Mouse (Mus musculus) MEL (cell line): Measurements from ENCODE around the gene Pla2g2f. TPM values are rescaled to one million over a fixed set of nuclear protein-coding genes. Genes with fewer than 3 reads are reported as not detected.

Experiments
- DNase-seq: peaks from one replicate; pipeline ENCODE4 v3.0.0; 2011; ENCODE audit warnings: low read depth, low spot score
- H3K27ac ChIP-seq: 2 replicates; pipeline ENCODE4 v1.5.1; 2012; ENCODE audit warnings: low read depth, mild to moderate bottlenecking, control low read depth, low read length, moderate library complexity; ENCODE audit not compliant: control insufficient read depth
- H3K27me3 ChIP-seq, 2 experiments: fragments of 150-350 bp in 1 of 2; sonication (generic) in 1 of 2; 2 replicates each; pipeline ENCODE4 v1.6.1; 2012; ENCODE audit warnings: low read length in 2 of 2, mild to moderate bottlenecking in 2 of 2, improper control_type of control experiment in 1 of 2, moderate library complexity in 1 of 2; ENCODE audit not compliant: insufficient read depth in 2 of 2, control insufficient read depth in 1 of 2
- H3K36me3 ChIP-seq, 2 experiments: 2 replicates each; pipeline ENCODE4 v1.6.1; 2012 to 2014; ENCODE audit warnings: low read length in 2 of 2, improper control_type of control experiment in 1 of 2, inconsistent platforms in 1 of 2, mild to moderate bottlenecking in 1 of 2; ENCODE audit not compliant: insufficient read depth in 2 of 2, control insufficient read depth in 1 of 2
- H3K4me1 ChIP-seq, 2 experiments: fragments of 150-350 bp in 1 of 2; sonication (generic) in 1 of 2; 2 replicates each; pipeline ENCODE4 v1.6.1; 2012; ENCODE audit warnings: low read length in 2 of 2, improper control_type of control experiment in 1 of 2, mild to moderate bottlenecking in 1 of 2; ENCODE audit not compliant: insufficient read depth in 2 of 2, control insufficient read depth in 1 of 2
- H3K4me3 ChIP-seq, 2 experiments: fragments of 150-350 bp in 1 of 2; sonication (generic) in 1 of 2; 2 replicates each; pipeline ENCODE4 v1.5.1; 2012; ENCODE audit warnings: low read depth in 2 of 2, low read length in 2 of 2, mild to moderate bottlenecking in 2 of 2, moderate library complexity in 2 of 2, control low read depth in 1 of 2, improper control_type of control experiment in 1 of 2; ENCODE audit not compliant: control insufficient read depth in 1 of 2, insufficient read depth in 1 of 2
- H3K79me2 ChIP-seq: 2 replicates; pipeline ENCODE4 v1.6.1; 2012; ENCODE audit warnings: mild to moderate bottlenecking, low read length, moderate library complexity; ENCODE audit not compliant: control insufficient read depth, poor library complexity, insufficient read depth
- H3K9ac ChIP-seq: 2 replicates; pipeline ENCODE4 v1.6.1; 2012; ENCODE audit warnings: low read depth, mild to moderate bottlenecking, control low read depth, low read length, moderate library complexity; ENCODE audit not compliant: control insufficient read depth, poor library complexity, severe bottlenecking
- H3K9me3 ChIP-seq: fragments of 150-350 bp; sonication (generic); replicated peaks from 2 replicates; pipeline ENCODE4 v1.6.1; 2012; ENCODE audit warnings: mild to moderate bottlenecking, low read length, improper control_type of control experiment, moderate library complexity; ENCODE audit not compliant: insufficient read depth
- CHD1 ChIP-seq: IDR thresholded peaks from 2 replicates; pipeline ENCODE4 v1.6.1; 2012; ENCODE audit warnings: low read depth, mild to moderate bottlenecking, inconsistent platforms, low read length, improper control_type of control experiment
- E2F4 ChIP-seq: IDR thresholded peaks from 2 replicates; pipeline ENCODE4 v1.6.1; 2011; ENCODE audit warnings: low read depth, low read length, improper control_type of control experiment, borderline replicate concordance
- GABPA ChIP-seq: IDR thresholded peaks from 2 replicates; pipeline ENCODE4 v1.6.1; 2012; ENCODE audit warnings: low read depth, mild to moderate bottlenecking, inconsistent platforms, low read length, improper control_type of control experiment, moderate library complexity
- GATA1 ChIP-seq: IDR thresholded peaks from 2 replicates; pipeline ENCODE4 v1.6.1; 2011; ENCODE audit warnings: low read depth, low read length, improper control_type of control experiment
- HCFC1 ChIP-seq: IDR thresholded peaks from 2 replicates; pipeline ENCODE4 v1.6.1; 2012; ENCODE audit warnings: low read depth, mild to moderate bottlenecking, inconsistent platforms, low read length, improper control_type of control experiment, moderate library complexity
- JUND ChIP-seq: IDR thresholded peaks from 2 replicates; pipeline ENCODE4 v1.6.1; 2011; ENCODE audit warnings: low read depth, mild to moderate bottlenecking, improper control_type of control experiment, low read length
- MAFK ChIP-seq: IDR thresholded peaks from 2 replicates; pipeline ENCODE4 v1.6.1; 2011; ENCODE audit warnings: low read depth, mild to moderate bottlenecking, low read length, improper control_type of control experiment, borderline replicate concordance
- MAX ChIP-seq: IDR thresholded peaks from 2 replicates; pipeline ENCODE4 v1.6.1; 2011; ENCODE audit warnings: low read length, improper control_type of control experiment
- MXI1 ChIP-seq: IDR thresholded peaks from 2 replicates; pipeline ENCODE4 v1.6.1; 2011; ENCODE audit warnings: mild to moderate bottlenecking, low read depth, low read length, improper control_type of control experiment
- MYB ChIP-seq: IDR thresholded peaks from 2 replicates; pipeline ENCODE4 v1.6.1; 2011; ENCODE audit warnings: mild to moderate bottlenecking, low read depth, low read length, improper control_type of control experiment
- MYC ChIP-seq: IDR thresholded peaks from 2 replicates; pipeline ENCODE4 v1.6.1; 2011; ENCODE audit warnings: low read depth, mild to moderate bottlenecking, low read length, improper control_type of control experiment, moderate library complexity
- NRF1 ChIP-seq: IDR thresholded peaks from 2 replicates; pipeline ENCODE4 v1.6.1; 2014; ENCODE audit warnings: low read depth, mild to moderate bottlenecking, inconsistent platforms, low read length, improper control_type of control experiment, moderate library complexity; ENCODE audit not compliant: poor library complexity, insufficient read depth, severe bottlenecking
- RAD21 ChIP-seq: IDR thresholded peaks from 2 replicates; pipeline ENCODE4 v1.6.1; 2011; ENCODE audit warnings: mild to moderate bottlenecking, low read depth, low read length, improper control_type of control experiment
- RCOR1 ChIP-seq: IDR thresholded peaks from 2 replicates; pipeline ENCODE4 v1.6.1; 2012; ENCODE audit warnings: low read depth, mild to moderate bottlenecking, inconsistent platforms, low read length, improper control_type of control experiment
- TCF12 ChIP-seq: IDR thresholded peaks from 2 replicates; pipeline ENCODE4 v1.6.1; 2014; ENCODE audit warnings: low read depth, mild to moderate bottlenecking, inconsistent platforms, low read length, improper control_type of control experiment, moderate library complexity
- USF1 ChIP-seq: IDR thresholded peaks from 2 replicates; pipeline ENCODE4 v1.6.1; 2014; ENCODE audit warnings: low read depth, mild to moderate bottlenecking, inconsistent platforms, low read length, improper control_type of control experiment, moderate library complexity
- ZNF384 ChIP-seq: IDR thresholded peaks from 2 replicates; pipeline ENCODE4 v1.6.1; 2012; ENCODE audit warnings: low read depth, mild to moderate bottlenecking, inconsistent platforms, low read length, improper control_type of control experiment
- polyA plus RNA-seq, 2 experiments: library from polyadenylated mRNA; stranded (reverse) in 1 of 2; unstranded in 1 of 2; fragments of >175 nt in 1 of 2; fragments of >200 nt in 1 of 2; gene quantifications; 2 replicates each; pipeline versions ENCODE4 v1.2.1 to v1.2.4; 2012; ENCODE audit warnings: low replicate concordance in 2 of 2, low read depth in 1 of 2; ENCODE audit not compliant: insufficient read length in 2 of 2, insufficient read depth in 1 of 2, missing spikeins in 1 of 2
- total RNA-seq: library from RNA; depleted of rRNA; stranded (reverse); fragments of 300-350 nt; gene quantifications from 2 replicates; pipeline ENCODE4 v1.2.3, GENCODE M21; 2012

Gene Pla2g2f
- total and polyA plus RNA-seq, 3 experiments = not detected

GRCm38 (mm10) chr4:138805248-138805647, 47.8 kb upstream of the Pla2g2f start:
- DNase-seq = no peak

GRCm38 (mm10) chr4:138802917-138803316, 45.5 kb upstream of the Pla2g2f start:
- Histone ChIP-seq H3K4me1 (no peaks in the 10 kb centered on the region), H3K27me3 (no peaks in the 10 kb centered on the region), H3K79me2 (no peaks in the 10 kb centered on the region), H3K36me3 (no peaks in the 10 kb centered on the region), H3K9me3 (no peaks in the 10 kb centered on the region), H3K9ac (no peak overlapping the region), H3K4me3 (no peak overlapping the region)
- TF ChIP-seq MYC = no peak
- TF ChIP-seq, all 39 proteins: peak for 0
- no peak overlapping the region for H3K27ac ChIP-seq
- no peak for DNase-seq

More at GRCm38 (mm10) chr4:138805248-138805647, 47.8 kb upstream of the Pla2g2f start:
- Histone ChIP-seq H3K79me2 (no peaks in the 10 kb centered on the region), H3K27ac (no peak overlapping the region), H3K9ac (no peak overlapping the region), H3K9me3 (no peaks in the 10 kb centered on the region), H3K4me3 (no peak overlapping the region), H3K4me1 (no peaks in the 10 kb centered on the region), H3K27me3 (no peaks in the 10 kb centered on the region), H3K36me3 (no peaks in the 10 kb centered on the region)
- TF ChIP-seq MAX = no peak
- TF ChIP-seq MAFK = no peak
- no peak for TF ChIP-seq NRF1
- TF ChIP-seq GABPA = no peak
- TF ChIP-seq JUND = no peak
- no peak for TF ChIP-seq GATA1
- TF ChIP-seq TCF12 = no peak
- no peak for TF ChIP-seq ZNF384
- TF ChIP-seq USF1 = no peak

- Histone ChIP-seq H3K27ac (no peak overlapping the region), H3K79me2 (no peaks in the 10 kb centered on the region), H3K4me1 (no peaks in the 10 kb centered on the region), H3K9me3 (no peaks in the 10 kb centered on the region), H3K4me3 (no peak overlapping the region), H3K36me3 (no peaks in the 10 kb centered on the region), H3K9ac (no peak overlapping the region), H3K27me3 (no peaks in the 10 kb centered on the region)
- TF ChIP-seq RCOR1 = no peak
- no peak for TF ChIP-seq MYC
- TF ChIP-seq HCFC1 = no peak
- no peak for TF ChIP-seq MYB
- TF ChIP-seq E2F4 = no peak
- no peak for TF ChIP-seq JUND
- no peak for TF ChIP-seq RAD21
- TF ChIP-seq MXI1 = no peak
- no peak for TF ChIP-seq ZNF384
- no peak for TF ChIP-seq CHD1
- DNase-seq = no peak
These were observed 44.2 kb upstream of the Pla2g2f start for GRCm38 (mm10) chr4:138801631-138802030.
